17 mouse cellular contexts compared by ENCODE assay signal in the genomic region with DNA sequence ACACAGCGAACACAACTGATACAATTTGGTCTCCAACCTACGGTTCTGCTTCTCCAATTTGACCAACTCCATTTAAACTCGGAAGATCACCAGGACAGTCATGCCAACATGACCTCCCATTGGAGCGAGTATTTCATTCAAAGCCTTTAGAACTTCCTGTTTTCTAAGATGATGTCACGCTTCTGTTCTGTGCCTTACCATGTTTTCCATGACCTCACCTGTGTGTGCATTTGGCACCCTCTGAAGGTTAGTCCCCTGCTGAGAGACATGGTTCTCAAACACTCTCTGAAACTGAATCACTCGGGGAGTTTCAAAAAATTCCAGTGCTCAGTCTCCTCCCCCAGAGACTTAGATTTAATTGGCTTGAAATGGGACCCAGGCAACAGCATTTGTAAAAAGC. TPM values are rescaled to one million over a fixed set of nuclear protein-coding genes. Genes with fewer than 3 reads are reported as not detected.
"Had no signal": no experiment of that assay in that cellular context is flagged by ENCODE, and none has a peak within 500 bp of the region (broad histone marks: within the 10 kb centered on the region; RNA-seq: fewer than 3 reads in every experiment).

No protein-coding gene starts in this region.

- H3K4me3 ChIP-seq: limb, embryonic 13.5 days; midbrain, embryonic 13.5 days; myocyte; neural tube, embryonic 12.5 days had no signal

- DNase-seq: kidney, adult 9 months; kidney, postnatal 10 days; left cerebral cortex, postnatal 4 days; lung, embryonic 14.5 days; lung, postnatal 10 days; right cerebral cortex, adult 18-20 months; right cerebral cortex, postnatal 25 days; thymus, adult 18-20 months; thymus, postnatal 36 days had no signal

- H3K36me3 ChIP-seq: limb, embryonic 13.5 days; midbrain, embryonic 13.5 days; neural tube, embryonic 12.5 days had no signal

- H3K9me3 ChIP-seq: limb, embryonic 13.5 days; midbrain, embryonic 13.5 days; neural tube, embryonic 12.5 days had no signal

- ATAC-seq: intestine, postnatal 0 days; midbrain, embryonic 13.5 days had no signal

- H3K4me1 ChIP-seq: limb, embryonic 13.5 days; midbrain, embryonic 13.5 days; neural tube, embryonic 12.5 days had no signal

- H3K27ac ChIP-seq: limb, embryonic 13.5 days; liver, embryonic 14.5 days; macrophage; midbrain, embryonic 13.5 days; neural tube, embryonic 12.5 days had no signal

- H3K27me3 ChIP-seq: limb, embryonic 13.5 days; midbrain, embryonic 13.5 days; neural tube, embryonic 12.5 days had no signal

- H3K4me2 ChIP-seq: limb, embryonic 13.5 days; lung, embryonic 14.5 days; midbrain, embryonic 13.5 days; neural tube, embryonic 12.5 days had no signal

- H3K9ac ChIP-seq: limb, embryonic 13.5 days; liver, embryonic 14.5 days; lung, embryonic 14.5 days; midbrain, embryonic 13.5 days; neural tube, embryonic 12.5 days had no signal

RNA-seq across cellular contexts. Expression of gene Crb2, which starts 59.8 kb away (rescaled TPM):
- total RNA-seq: liver, adult 2 months had no signal
- polyA plus RNA-seq: macrophage, myocyte had no signal
